Mouse (Mus musculus) hematopoietic multipotent progenitor cell, adult 10-12 weeks (in vitro differentiated cells): ENCODE measurements around the gene 1700003F12Rik. TPM values are rescaled to one million over a fixed set of nuclear protein-coding genes. Genes with fewer than 3 reads are reported as not detected.

Experiments
- polyA plus RNA-seq: library from polyadenylated mRNA; stranded (reverse); fragments of >175 nt; gene quantifications from 2 replicates; pipeline ENCODE4 v1.2.3, GENCODE M21; 2012; ENCODE audit warnings: low replicate concordance

The 1700003F12Rik gene
- 0.98 and 1.8 TPM in 2 replicates for polyA plus RNA-seq

GRCm38 (mm10) chr2:154546711-154547110 lies at the start of gene 1700003F12Rik:
TSS of gene 1700003F12Rik (plus strand) at chr2:154547085.

DNA sequence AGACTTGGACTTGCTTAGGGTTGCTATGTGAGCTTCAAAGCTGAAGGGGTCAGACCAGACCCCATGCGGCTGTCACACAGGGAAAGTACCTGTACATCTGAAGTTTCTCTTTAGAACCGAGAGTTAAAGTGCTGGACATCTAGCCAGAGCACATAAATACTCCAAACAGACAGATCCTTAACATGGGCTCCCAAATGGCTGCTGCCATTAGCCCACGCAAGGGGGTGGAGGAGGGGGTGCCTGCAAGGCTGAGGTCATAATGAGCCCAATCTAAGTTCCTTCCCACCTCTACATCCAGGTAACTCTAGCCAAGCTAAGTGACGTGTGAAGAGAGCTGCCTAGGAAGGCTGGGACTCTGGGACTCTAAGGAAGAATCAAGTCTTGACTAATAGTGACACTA lies 4.6 kb downstream of the 1700003F12Rik start, which contains the start of gene Actl10:
Gene Actl10, plus strand, starts transcription at position 301 of the 400 bp plus-strand sequence.

DNA sequence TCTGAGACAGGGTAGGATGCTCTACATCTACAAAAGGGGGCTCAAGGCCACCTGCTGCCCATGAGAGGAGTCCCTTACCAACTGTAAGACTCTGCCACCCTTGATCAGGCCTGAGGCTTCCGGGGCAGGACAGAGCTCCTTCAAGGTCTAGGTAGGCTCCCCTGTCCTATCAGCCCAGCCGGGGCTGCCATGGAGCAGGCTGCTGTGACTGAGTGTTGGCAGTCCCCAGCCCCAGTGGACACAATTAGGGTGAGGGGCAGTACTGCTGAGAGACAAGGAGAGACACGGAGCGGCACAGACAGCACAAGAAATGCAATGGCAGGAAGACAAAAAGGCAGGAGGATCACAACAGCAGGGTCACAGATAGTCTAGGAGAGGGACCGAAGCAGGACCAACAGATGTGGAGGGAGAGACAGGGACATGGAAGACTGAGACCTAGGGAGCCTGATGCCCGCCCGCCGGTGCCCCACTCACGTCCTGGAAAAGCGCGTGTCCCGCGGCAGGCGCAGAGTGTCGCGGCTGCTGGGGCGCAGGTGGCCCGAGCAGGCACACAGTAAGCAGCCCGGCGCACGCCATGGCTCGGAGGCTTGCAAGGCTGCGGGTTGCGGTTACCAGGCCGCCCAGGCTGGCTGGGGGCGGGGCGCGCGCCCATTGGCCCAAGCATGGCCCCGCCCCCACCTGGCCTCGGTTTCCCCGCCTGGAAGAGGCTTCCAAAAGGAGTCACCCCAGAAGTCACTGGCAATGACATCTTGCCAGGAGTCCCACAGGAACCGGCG lies 11.6 kb downstream of the 1700003F12Rik start, which contains the start of gene Necab3:
Gene Necab3, minus strand, starts transcription at position 627 of the 776 bp plus-strand sequence.

DNA sequence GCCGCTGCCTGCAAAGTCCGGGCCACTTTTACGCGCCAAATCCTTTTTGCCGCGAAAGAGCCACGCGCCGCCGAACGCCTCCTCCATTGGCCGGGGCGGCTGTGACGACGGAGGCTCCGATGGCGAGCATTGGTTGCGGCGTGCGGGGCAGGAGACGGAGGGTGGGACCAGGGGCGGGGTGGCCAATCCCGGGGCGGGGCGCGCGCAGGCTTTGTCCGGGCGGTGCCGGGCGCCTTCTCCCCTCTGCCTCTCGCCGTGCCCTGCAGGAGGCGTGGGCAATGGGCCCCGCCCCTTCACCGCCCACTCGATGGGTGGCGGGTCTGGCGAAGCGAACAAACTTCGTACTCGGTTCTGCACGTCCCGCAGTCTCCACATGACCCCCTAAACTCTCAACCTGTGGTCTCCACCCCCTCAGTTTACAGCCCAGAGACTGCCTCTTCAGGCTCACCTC lies 23.0 kb downstream of the 1700003F12Rik start, which contains the start of gene E2f1:
Gene E2f1, minus strand, starts transcription at position 57 of the 451 bp plus-strand sequence.

Other genes starting within 250 kb of the 1700003F12Rik start
- gene Bpifb9b, start 239.9 kb upstream of the 1700003F12Rik start, polyA plus RNA-seq, result not detected in 2 replicates
- 0.52 and 1.1 TPM in 2 replicates for gene Cdk5rap1, start 174.1 kb upstream of the 1700003F12Rik start, polyA plus RNA-seq
- gene Snta1, start 139.0 kb upstream of the 1700003F12Rik start, polyA plus RNA-seq, result 7.3 and 8.9 TPM in 2 replicates
- gene Cbfa2t2, start 110.6 kb upstream of the 1700003F12Rik start, polyA plus RNA-seq, result 7.4 and 9.6 TPM in 2 replicates
- 0.09 TPM in 1 of 2 replicates, not detected in the other for gene Actl10, start 4.7 kb downstream of the 1700003F12Rik start, polyA plus RNA-seq
- gene Necab3, start 11.8 kb downstream of the 1700003F12Rik start, polyA plus RNA-seq, result 0.57 and 0.90 TPM in 2 replicates
- gene E2f1, start 22.8 kb downstream of the 1700003F12Rik start, polyA plus RNA-seq, result 16.4 and 16.7 TPM in 2 replicates
- gene Pxmp4, start 56.6 kb downstream of the 1700003F12Rik start, polyA plus RNA-seq, result 4.0 and 9.0 TPM in 2 replicates
- 6.6 and 8.0 TPM in 2 replicates for gene Zfp341, start 66.2 kb downstream of the 1700003F12Rik start, polyA plus RNA-seq
- gene 4930519P11Rik, start 66.4 kb downstream of the 1700003F12Rik start, polyA plus RNA-seq, result 1.8 and 6.2 TPM in 2 replicates
- 58.8 and 130 TPM in 2 replicates for gene Chmp4b, start 104.6 kb downstream of the 1700003F12Rik start, polyA plus RNA-seq
- not detected in 2 replicates for gene Gm14214, start 222.9 kb downstream of the 1700003F12Rik start, polyA plus RNA-seq
- gene Raly, start 244.0 kb downstream of the 1700003F12Rik start, polyA plus RNA-seq, result 296 and 582 TPM in 2 replicates
- gene a, start 244.3 kb downstream of the 1700003F12Rik start, polyA plus RNA-seq, result 1.8 and 1.9 TPM in 2 replicates